Mouse (Mus musculus) hindbrain, embryonic 10.5 days (tissue): ENCODE data around the gene Uqcrc1. TPM values are rescaled to one million over a fixed set of nuclear protein-coding genes. Genes with fewer than 3 reads are reported as not detected.

Experiments used
- DNase-seq: peaks from one replicate; pipeline ENCODE4 v3.0.0-alpha.2; 2017; ENCODE audit warnings: low spot score
- H3K27ac ChIP-seq: fragments of 300-500 bp; sonication (generic); 2 replicates; pipeline ENCODE4 v1.5.1; 2016; ENCODE audit warnings: mild to moderate bottlenecking, moderate library complexity
- H3K27me3 ChIP-seq: fragments of 300-500 bp; sonication (generic); 2 replicates; pipeline ENCODE4 v1.6.1; 2016; ENCODE audit warnings: mild to moderate bottlenecking; ENCODE audit not compliant: poor library complexity, insufficient read depth, severe bottlenecking
- H3K36me3 ChIP-seq: fragments of 300-500 bp; sonication (generic); 2 replicates; pipeline ENCODE4 v1.6.1; 2016; ENCODE audit warnings: mild to moderate bottlenecking, moderate library complexity
- H3K4me1 ChIP-seq: fragments of 300-500 bp; sonication (generic); replicated peaks from 2 replicates; pipeline ENCODE4 v1.6.1; 2016; ENCODE audit warnings: mild to moderate bottlenecking
- H3K4me3 ChIP-seq: fragments of 300-500 bp; sonication (generic); 2 replicates; pipeline ENCODE4 v1.5.1; 2016; ENCODE audit warnings: mild to moderate bottlenecking, moderate library complexity
- H3K9me3 ChIP-seq: fragments of 300-500 bp; sonication (generic); 2 replicates; pipeline ENCODE4 v1.6.1; 2016; ENCODE audit warnings: mild to moderate bottlenecking, moderate library complexity
- WGBS: fragments of 180-500 bp; shearing (Covaris S2); methylation state at CpG from one replicate; pipeline ENCODE4 v1.1.7; 2016; 5-methylcytosine and 5-hydroxymethylcytosine counted together
- polyA plus RNA-seq: library from polyadenylated mRNA; unstranded; fragments of >200 nt; fragmentation: Nextera tagmentation; extraction: Ambion mirVana; gene quantifications from 2 replicates; pipeline ENCODE4 v1.2.1, GENCODE M21; 2016

The Uqcrc1 gene
- polyA plus RNA-seq, 1 experiment from 2014 or later, result 495 TPM

- DNase-seq, result no peak
- H3K27ac ChIP-seq, result no peak within 1 kb of the TSS
- peaks cover 34% of the 10 kb centered on the region for H3K4me1 ChIP-seq
- H3K27me3 ChIP-seq, result peaks cover 30% of the 10 kb centered on the region
- H3K4me3 ChIP-seq, result peak within 1 kb of the TSS; percentile 37
- peaks cover 33% of the 10 kb centered on the region for H3K36me3 ChIP-seq
- 10% methylated on average over 15 of the region's 15 CpGs for WGBS
- H3K9me3 ChIP-seq, result no peaks in the 10 kb centered on the region
Measured at GRCm38 (mm10) chr9:108953081-108953636, 16.7 kb downstream of the Uqcrc1 start, which contains the start of gene Col7a1. TSS of gene Col7a1 (plus strand) at chr9:108953586.

GRCm38 (mm10) chr9:108955241-108955640 lies 18.8 kb downstream of the Uqcrc1 start:
- Histone ChIP-seq H3K36me3 (peaks cover 12% of the 10 kb centered on the region), H3K9me3 (no peaks in the 10 kb centered on the region), H3K27ac (no peak overlapping the region), H3K27me3 (peaks cover 30% of the 10 kb centered on the region), H3K4me1 (peaks cover 25% of the 10 kb centered on the region), H3K4me3 (no peak overlapping the region)
- 95% methylated on average over 11 of the region's 11 CpGs for WGBS
- DNase-seq, result no peak

GRCm38 (mm10) chr9:108955846-108956245 lies 19.4 kb downstream of the Uqcrc1 start:
- Histone ChIP-seq H3K9me3 (no peaks in the 10 kb centered on the region), H3K27ac (no peak overlapping the region), H3K4me3 (no peak overlapping the region), H3K4me1 (peaks cover 25% of the 10 kb centered on the region), H3K36me3 (peaks cover 6% of the 10 kb centered on the region), H3K27me3 (peaks cover 30% of the 10 kb centered on the region)
- WGBS, result 88% methylated on average over 11 of the region's 11 CpGs
- DNase-seq, result no peak

- H3K27me3 ChIP-seq, result no peaks in the 10 kb centered on the region
- H3K36me3 ChIP-seq, result no peaks in the 10 kb centered on the region
- H3K4me1 ChIP-seq, result peaks cover 8% of the 10 kb centered on the region; the same call in 1 of the 2 replicates
- no peak for DNase-seq
- no peak overlapping the region for H3K27ac ChIP-seq
- no peaks in the 10 kb centered on the region for H3K9me3 ChIP-seq
- WGBS, result 78% methylated on average over 3 of the region's 3 CpGs
- H3K4me3 ChIP-seq, result no peak overlapping the region
Measured at GRCm38 (mm10) chr9:108963577-108963976, 27.1 kb downstream of the Uqcrc1 start.

GRCm38 (mm10) chr9:108964338-108964737 lies 27.9 kb downstream of the Uqcrc1 start:
- no peak overlapping the region for H3K27ac ChIP-seq
- WGBS, result 75% methylated on average over 6 of the region's 6 CpGs
- H3K4me1 ChIP-seq, result peaks cover 8% of the 10 kb centered on the region; the same call in 1 of the 2 replicates
- no peaks in the 10 kb centered on the region for H3K9me3 ChIP-seq
- no peaks in the 10 kb centered on the region for H3K36me3 ChIP-seq
- H3K27me3 ChIP-seq, result no peaks in the 10 kb centered on the region
- H3K4me3 ChIP-seq, result no peak overlapping the region
- no peak for DNase-seq

- Histone ChIP-seq H3K27me3 (no peaks in the 10 kb centered on the region), H3K4me1 (peaks cover 8% of the 10 kb centered on the region; the same call in 1 of the 2 replicates), H3K4me3 (no peak overlapping the region), H3K9me3 (no peaks in the 10 kb centered on the region), H3K27ac (no peak overlapping the region), H3K36me3 (no peaks in the 10 kb centered on the region)
- no peak for DNase-seq
- WGBS, result 89% methylated on average over 8 of the region's 8 CpGs
Measured at GRCm38 (mm10) chr9:108970623-108971022, 34.2 kb downstream of the Uqcrc1 start.

GRCm38 (mm10) chr9:108976483-108976882 lies 40.0 kb downstream of the Uqcrc1 start:
- Histone ChIP-seq H3K9me3 (no peaks in the 10 kb centered on the region), H3K4me1 (no peaks in the 10 kb centered on the region), H3K27ac (no peak overlapping the region), H3K4me3 (no peak overlapping the region), H3K27me3 (no peaks in the 10 kb centered on the region), H3K36me3 (no peaks in the 10 kb centered on the region)
- 88% methylated on average over 9 of the region's 9 CpGs for WGBS
- no peak for DNase-seq

- 79% methylated on average over 7 of the region's 7 CpGs for WGBS
- no peaks in the 10 kb centered on the region for H3K9me3 ChIP-seq
- H3K4me3 ChIP-seq, result no peak overlapping the region
- H3K36me3 ChIP-seq, result no peaks in the 10 kb centered on the region
- no peak for DNase-seq
- H3K4me1 ChIP-seq, result no peaks in the 10 kb centered on the region
- H3K27me3 ChIP-seq, result no peaks in the 10 kb centered on the region
- H3K27ac ChIP-seq, result no peak overlapping the region
Measured at GRCm38 (mm10) chr9:108977966-108978365, 41.5 kb downstream of the Uqcrc1 start.

- H3K36me3 ChIP-seq, result no peaks in the 10 kb centered on the region
- H3K27me3 ChIP-seq, result no peaks in the 10 kb centered on the region
- peaks cover 9% of the 10 kb centered on the region for H3K4me1 ChIP-seq
- DNase-seq, result no peak
- H3K4me3 ChIP-seq, result no peak overlapping the region
- H3K9me3 ChIP-seq, result no peaks in the 10 kb centered on the region
- 85% methylated on average over 8 of the region's 8 CpGs for WGBS
- H3K27ac ChIP-seq, result no peak overlapping the region
Measured at GRCm38 (mm10) chr9:108982498-108982897, 46.1 kb downstream of the Uqcrc1 start.

GRCm38 (mm10) chr9:108983209-108983608 lies 46.8 kb downstream of the Uqcrc1 start:
- Histone ChIP-seq H3K36me3 (no peaks in the 10 kb centered on the region), H3K27ac (no peak overlapping the region), H3K4me3 (no peak overlapping the region), H3K4me1 (peaks cover 16% of the 10 kb centered on the region), H3K9me3 (no peaks in the 10 kb centered on the region), H3K27me3 (no peaks in the 10 kb centered on the region)
- DNase-seq, result no peak
- WGBS, result 85% methylated on average over 9 of the region's 9 CpGs

- no peaks in the 10 kb centered on the region for H3K36me3 ChIP-seq
- H3K27ac ChIP-seq, result no peak within 1 kb of the TSS
- H3K4me1 ChIP-seq, result peaks cover 34% of the 10 kb centered on the region
- H3K4me3 ChIP-seq, result no peak within 1 kb of the TSS
- no peaks in the 10 kb centered on the region for H3K9me3 ChIP-seq
- no peak for DNase-seq
- WGBS, result 88% methylated on average over 4 of the region's 4 CpGs
- H3K27me3 ChIP-seq, result no peaks in the 10 kb centered on the region
Measured at GRCm38 (mm10) chr9:108985710-108986109, 49.3 kb downstream of the Uqcrc1 start, which contains the start of gene Ucn2. TSS of gene Ucn2 (plus strand) at chr9:108986010.

GRCm38 (mm10) chr9:108987704-108988350 lies 51.4 kb downstream of the Uqcrc1 start:
- peak overlapping the region; percentile 20; the same call in 1 of the 2 replicates for H3K27ac ChIP-seq
- peak; percentile 25 for DNase-seq
- WGBS, result 21% methylated on average over 15 of the region's 15 CpGs

GRCm38 (mm10) chr9:108989802-108990461 lies 53.5 kb downstream of the Uqcrc1 start:
- peaks cover 47% of the 10 kb centered on the region for H3K4me1 ChIP-seq
- no peaks in the 10 kb centered on the region for H3K27me3 ChIP-seq
- DNase-seq, result no peak
- H3K4me3 ChIP-seq, result no peak overlapping the region
- 84% methylated on average over 4 of the region's 4 CpGs for WGBS
- no peaks in the 10 kb centered on the region for H3K36me3 ChIP-seq
- H3K9me3 ChIP-seq, result no peaks in the 10 kb centered on the region
- no peak overlapping the region for H3K27ac ChIP-seq

More at GRCm38 (mm10) chr9:108987704-108988350, 51.4 kb downstream of the Uqcrc1 start:
- Histone ChIP-seq H3K9me3 (no peaks in the 10 kb centered on the region), H3K27me3 (no peaks in the 10 kb centered on the region), H3K36me3 (no peaks in the 10 kb centered on the region), H3K4me3 (peak overlapping the region; percentile 34), H3K4me1 (peaks cover 52% of the 10 kb centered on the region)
